ENCODE assay signal across 21 mouse cellular contexts in the genomic region with DNA sequence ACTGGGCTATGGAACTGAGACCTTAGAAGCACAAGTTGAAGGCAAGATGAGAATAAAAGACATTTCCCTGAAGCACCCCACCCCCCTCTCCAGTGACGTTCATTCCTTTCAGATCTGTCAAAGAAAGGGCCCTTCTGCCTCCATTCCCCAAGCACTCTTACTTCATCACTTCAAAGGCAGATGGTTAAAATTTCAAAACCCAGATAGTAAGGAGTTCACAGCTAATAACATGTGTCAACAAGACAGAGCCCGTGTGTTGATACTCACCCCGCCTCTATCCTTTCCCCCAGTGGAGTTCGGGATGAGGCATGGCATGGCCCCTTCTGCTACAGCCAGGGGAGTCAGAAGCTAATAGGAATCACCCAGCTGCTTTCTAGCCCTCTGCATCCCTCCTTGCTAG. TPM values are rescaled to one million over a fixed set of nuclear protein-coding genes. Genes with fewer than 3 reads are reported as not detected.
DNase-seq lines count a peak whose midpoint lies in the region; ATAC-seq and TF ChIP-seq lines count a peak whose summit lies in the region.
"Had no signal": no experiment of that assay in that cellular context is flagged by ENCODE, and none has a peak within 500 bp of the region (broad histone marks: within the 10 kb centered on the region; RNA-seq: fewer than 3 reads in every experiment).

No protein-coding gene starts in this region.

- H3K4me3 ChIP-seq in lung, postnatal 0 days (ENCODE audit: low read depth, low read length), result no peak overlapping the region
- no peak overlapping the region for H3K4me3 ChIP-seq in lung, adult 2 months (replicated peaks; ENCODE audit: extremely low read depth, low read depth, low read length)
- H3K4me3 ChIP-seq: embryonic facial prominence, embryonic 13.5 days; forebrain, embryonic 12.5 days; heart, embryonic 12.5 days; hindbrain, embryonic 10.5 days had no signal

- no peaks in the 10 kb centered on the region for H3K9me3 ChIP-seq in lung, postnatal 0 days (ENCODE audit: low read length)
- H3K9me3 ChIP-seq: embryonic facial prominence, embryonic 13.5 days; forebrain, embryonic 12.5 days; heart, embryonic 12.5 days; hindbrain, embryonic 10.5 days had no signal

- intact Hi-C loops in left cerebral cortex, postnatal 10 days (cut with DNase I), result no loop called here

- H3K27ac ChIP-seq in lung, postnatal 0 days (ENCODE audit: low read length), result peak overlapping the region; percentile 81
- H3K27ac ChIP-seq: embryonic facial prominence, embryonic 13.5 days; forebrain, embryonic 12.5 days; hindbrain, embryonic 10.5 days; hindbrain, embryonic 14.5 days had no signal

- WGBS in lung, postnatal 0 days, result 16% methylated on average over 4 of the region's 4 CpGs
- 29% methylated on average over 4 of the region's 4 CpGs for WGBS in lung, adult 2 months

- no peak overlapping the region for H3K9ac ChIP-seq in lung, postnatal 0 days (replicated peaks; ENCODE audit: low read depth)
- H3K9ac ChIP-seq: embryonic facial prominence, embryonic 13.5 days; forebrain, embryonic 12.5 days; heart, embryonic 12.5 days; hindbrain, embryonic 14.5 days had no signal

- DNase-seq in lung, postnatal 0 days (ENCODE audit: low spot score), result peak; percentile 87
- DNase-seq in lung, adult 2 months, result no peak
- DNase-seq in T-cell, adult 2 months (ENCODE audit: low spot score), result peak; percentile 3
- peak; percentile 45 for DNase-seq in lung, postnatal 36 days
- no peak for DNase-seq in ovary, postnatal 14 days (ENCODE audit: low spot score)
- no peak for DNase-seq in left cerebral cortex, postnatal 10 days (ENCODE audit: extremely low spot score in 1 of 2, low spot score in 2 of 2)
- DNase-seq: adrenal gland, postnatal 25 days; cerebellum, adult 18-20 months; cerebellum, adult 9-11 months; cerebellum, postnatal 36 days; gastrocnemius, postnatal 14 days had no signal

- no peaks in the 10 kb centered on the region for H3K27me3 ChIP-seq in lung, postnatal 0 days (replicated peaks; ENCODE audit: insufficient read depth, low read length)
- H3K27me3 ChIP-seq: embryonic facial prominence, embryonic 13.5 days; forebrain, embryonic 12.5 days; heart, embryonic 12.5 days had no signal

- H3K36me3 ChIP-seq in lung, postnatal 0 days (ENCODE audit: insufficient read depth, low read length), result no peaks in the 10 kb centered on the region
- H3K36me3 ChIP-seq: embryonic facial prominence, embryonic 13.5 days; forebrain, embryonic 12.5 days; heart, embryonic 12.5 days; hindbrain, embryonic 10.5 days had no signal

- no peaks in the 10 kb centered on the region for H3K4me1 ChIP-seq in lung, postnatal 0 days (ENCODE audit: insufficient read depth, low read depth, low read length)
- H3K4me1 ChIP-seq in lung, adult 2 months (ENCODE audit: control insufficient read depth, insufficient read depth, low read length), result no peaks in the 10 kb centered on the region
- H3K4me1 ChIP-seq: embryonic facial prominence, embryonic 13.5 days; forebrain, embryonic 12.5 days; heart, embryonic 12.5 days; hindbrain, embryonic 10.5 days had no signal

- H3K4me2 ChIP-seq in lung, postnatal 0 days (replicated peaks; ENCODE audit: low read depth, low read length), result no peak overlapping the region
- H3K4me2 ChIP-seq: embryonic facial prominence, embryonic 13.5 days; forebrain, embryonic 12.5 days; heart, embryonic 12.5 days; hindbrain, embryonic 14.5 days had no signal

- TF ChIP-seq POLR2A in lung, adult 2 months (IDR thresholded peaks at IDR 0.05; ENCODE audit: borderline replicate concordance, extremely low read depth, low read depth, low read length), result no peak

- TF ChIP-seq CTCF in lung, postnatal 0 days (IDR thresholded peaks at IDR 0.05), result no peak
- TF ChIP-seq CTCF in lung, adult 2 months (IDR thresholded peaks at IDR 0.05; ENCODE audit: insufficient read depth, low read length), result no peak

- ATAC-seq in lung, postnatal 0 days, result peak; percentile 88
- ATAC-seq: forebrain, embryonic 16.5 days had no signal

- peak; percentile 71 for TF ChIP-seq EP300 in lung, postnatal 0 days (IDR thresholded peaks at IDR 0.05)

RNA-seq across cellular contexts. Expression of gene Slc22a2, which starts 31.5 kb away (rescaled TPM):
- polyA plus RNA-seq in lung, postnatal 0 days (2015; fragmentation: Nextera tagmentation; extraction: Ambion mirVana), result 0.10 TPM in 1 of 2 replicates, not detected in the other
- 0.08 TPM in 1 of 2 replicates, not detected in the other for polyA plus RNA-seq in lung, adult 2 months (2012; rRNA removed)
- total RNA-seq in left cerebral cortex, postnatal 10 days (2021), result under 1 TPM; 0.62 to 0.87 TPM
- total RNA-seq: gastrocnemius, postnatal 14 days; heart, adult 8-10 months; heart, postnatal 25 days; MEL had no signal
- polyA plus RNA-seq: embryonic facial prominence, embryonic 13.5 days; forebrain, embryonic 12.5 days; heart, embryonic 12.5 days; heart, embryonic 16.5 days; hindbrain, embryonic 10.5 days had no signal

Comparison
In these comparisons a context has a peak if more than half of its experiments do, and no peak if none do; other contexts are left out.
1. DNase-seq: peak in lung, postnatal 0 days (single experiment), T-cell, adult 2 months (single experiment) and lung, postnatal 36 days (single experiment); none in lung, adult 2 months (single experiment), ovary, postnatal 14 days (single experiment) and left cerebral cortex, postnatal 10 days (0 of 2).